ENCODE assay signal across 26 mouse cellular contexts in the genomic region with DNA sequence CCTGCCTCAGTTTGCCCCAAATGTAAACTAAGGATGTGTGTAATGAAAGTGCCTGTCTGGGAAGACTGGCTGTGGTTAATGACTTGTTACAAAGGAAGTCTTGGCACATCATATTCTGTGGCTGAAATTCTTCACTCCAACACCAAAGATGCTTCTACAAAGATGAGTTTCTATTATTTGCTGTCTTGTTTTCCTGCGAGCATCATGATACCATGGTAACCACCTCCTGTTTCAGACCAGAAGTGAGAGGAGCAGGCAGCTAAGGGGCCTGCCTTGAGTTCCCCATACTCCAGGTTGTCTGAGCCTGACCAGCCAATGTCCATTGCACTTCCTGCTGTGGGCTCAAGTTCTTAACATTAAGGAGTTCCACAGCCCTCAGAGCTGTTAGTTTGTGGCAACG.
DNase-seq lines count a peak whose midpoint lies in the region; ATAC-seq and TF ChIP-seq lines count a peak whose summit lies in the region.
"Had no signal": no experiment of that assay in that cellular context is flagged by ENCODE, and none has a peak within 500 bp of the region (broad histone marks: within the 10 kb centered on the region; RNA-seq: fewer than 3 reads in every experiment).

No protein-coding gene starts in this region.

- H3K9ac ChIP-seq in lung, postnatal 0 days (replicated peaks; ENCODE audit: low read depth) = no peak overlapping the region
- H3K9ac ChIP-seq: embryonic facial prominence, embryonic 15.5 days; hindbrain, embryonic 15.5 days had no signal

- in situ Hi-C loops in Patski (cut with MboI; ENCODE audit: low pct_unique_long_range_greater_than_20kb) = no loop called here

- no peaks in the 10 kb centered on the region for H3K9me3 ChIP-seq in lung, postnatal 0 days (ENCODE audit: low read length)
- H3K9me3 ChIP-seq: embryonic facial prominence, embryonic 15.5 days; forebrain, embryonic 10.5 days; heart, embryonic 10.5 days; hindbrain, embryonic 15.5 days had no signal

- DNase-seq in right cerebral cortex, adult 2 months (ENCODE audit: low spot score in 2 of 2) = peak; percentile 14 to 28
- DNase-seq in right cerebral cortex, postnatal 36 days (ENCODE audit: low spot score in 2 of 2) = no peak
- no peak for DNase-seq in Patski (ENCODE audit: low read depth, low spot score)
- peak; percentile 40 for DNase-seq in telencephalon, adult 2 months (ENCODE audit: low read depth, low spot score)
- no peak for DNase-seq in gastrocnemius, adult 8-10 months (ENCODE audit: low spot score in 2 of 2)
- no peak for DNase-seq in lung, postnatal 0 days (ENCODE audit: low spot score)
- DNase-seq in heart, postnatal 14 days = no peak
- DNase-seq: adrenal gland, adult 2 months; adrenal gland, postnatal 25 days; B cell, adult 2 months; cerebellum, adult 2 months; cerebellum, postnatal 10 days; embryo, embryonic 11 days; gastrocnemius, adult 2 months; gastrocnemius, postnatal 36 days; heart, adult 18-20 months; heart, postnatal 10 days had no signal

- H3K4me2 ChIP-seq in lung, postnatal 0 days (replicated peaks; ENCODE audit: low read depth, low read length) = no peak overlapping the region
- H3K4me2 ChIP-seq: embryonic facial prominence, embryonic 15.5 days; hindbrain, embryonic 15.5 days had no signal

- no peaks in the 10 kb centered on the region for H3K4me1 ChIP-seq in lung, postnatal 0 days (ENCODE audit: insufficient read depth, low read depth, low read length)
- H3K4me1 ChIP-seq: embryonic facial prominence, embryonic 15.5 days; forebrain, embryonic 10.5 days; hindbrain, embryonic 15.5 days had no signal

- 71% methylated on average over 2 of the region's 2 CpGs for WGBS in lung, postnatal 0 days

- no peak for TF ChIP-seq EP300 in lung, postnatal 0 days (IDR thresholded peaks at IDR 0.05)

- POLR2A ChIA-PET in Patski (lab: Charles Lee) = no interaction called here

- no peaks in the 10 kb centered on the region for H3K36me3 ChIP-seq in lung, postnatal 0 days (ENCODE audit: insufficient read depth, low read length)
- H3K36me3 ChIP-seq: embryonic facial prominence, embryonic 15.5 days; hindbrain, embryonic 15.5 days had no signal

- H3K4me3 ChIP-seq in lung, postnatal 0 days (ENCODE audit: low read depth, low read length) = no peak overlapping the region
- H3K4me3 ChIP-seq: embryonic facial prominence, embryonic 15.5 days; erythroblast, embryonic 14.5 days; forebrain, embryonic 10.5 days; gastrocnemius, adult 2 months; heart, embryonic 10.5 days; hindbrain, embryonic 15.5 days had no signal

- TF ChIP-seq CTCF in Patski (IDR thresholded peaks at IDR 0.05) = no peak
- TF ChIP-seq CTCF in lung, postnatal 0 days (IDR thresholded peaks at IDR 0.05) = no peak

- ATAC-seq in Patski = peak; percentile 79
- ATAC-seq in hematopoietic stem cell, adult 5-6 weeks (replicated peaks in 1 of 2; ENCODE audit: insufficient read depth in 1 of 2, low FRiP score in 2 of 2, low TSS enrichment in 1 of 2, low read depth in 1 of 2, poor library complexity in 2 of 2, severe bottlenecking in 2 of 2) = peak; percentile 26 to 59; a peak in 2 of 4 replicates
- no peak for ATAC-seq in lung, postnatal 0 days
- ATAC-seq: forebrain, embryonic 14.5 days; inflammation-experienced regulatory T-cells, adult 6 months; intestine, postnatal 0 days had no signal

- H3K27me3 ChIP-seq in Patski = no peaks in the 10 kb centered on the region
- H3K27me3 ChIP-seq in lung, postnatal 0 days (replicated peaks; ENCODE audit: insufficient read depth, low read length) = no peaks in the 10 kb centered on the region
- H3K27me3 ChIP-seq: embryonic facial prominence, embryonic 15.5 days; hindbrain, embryonic 15.5 days had no signal

- H3K27ac ChIP-seq in lung, postnatal 0 days (ENCODE audit: low read length) = no peak overlapping the region
- H3K27ac ChIP-seq: embryonic facial prominence, embryonic 15.5 days; forebrain, embryonic 10.5 days; gastrocnemius, adult 2 months; heart, embryonic 10.5 days; hindbrain, embryonic 15.5 days had no signal

- CTCF ChIA-PET in Patski (lab: Charles Lee) = interaction anchor here (1.0 to 1.3 kb wide), 2 partner anchors 16 to 42 kb away, joined by 3 read pairs; no protein-coding TSS in a partner anchor

- intact Hi-C loops in heart, postnatal 14 days (cut with DNase I) = no loop called here

Comparison
In these comparisons a context has a peak if more than half of its experiments do, and no peak if none do; other contexts are left out.
1. DNase-seq: peak in right cerebral cortex, adult 2 months (2 of 2) and telencephalon, adult 2 months (single experiment); none in right cerebral cortex, postnatal 36 days (0 of 2), Patski (single experiment), gastrocnemius, adult 8-10 months (0 of 2), lung, postnatal 0 days (single experiment) and heart, postnatal 14 days (0 of 2).